ENCODE assay signal across 8 mouse cellular contexts in genomic region chr5:36695005-36695404, GRCm38 (mm10). TPM values are rescaled to one million over a fixed set of nuclear protein-coding genes. Genes with fewer than 3 reads are reported as not detected.
DNase-seq lines count a peak whose midpoint lies in the region; ATAC-seq and TF ChIP-seq lines count a peak whose summit lies in the region.

No protein-coding gene starts in this region.

- in situ Hi-C loops in CH12.LX (cut with MboI; ENCODE audit: low pct_ligation_motif_present, low pct_unique_long_range_greater_than_20kb, low sequenced_read_pairs) = no loop called here

- H3K36me3 ChIP-seq in heart, embryonic 14.5 days (ENCODE audit: control insufficient read depth, insufficient read depth, low read length) = no peaks in the 10 kb centered on the region
- peaks cover 0 to 19% of the 10 kb centered on the region in 2 experiments for H3K36me3 ChIP-seq in CH12.LX (replicated peaks in 1 of 2; ENCODE audit: control insufficient read depth in 1 of 2, insufficient read depth in 1 of 2, low read length in 1 of 2)
- H3K36me3 ChIP-seq in embryonic facial prominence, embryonic 15.5 days = 0 out of 2 replicates have a peak, but pooled peaks cover 8% of the 10 kb centered on the region

- H3K79me2 ChIP-seq in CH12.LX (replicated peaks; ENCODE audit: control insufficient read depth, extremely low read depth, insufficient read depth, poor library complexity, severe bottlenecking) = peaks cover 31% of the 10 kb centered on the region

- dilution Hi-C loops in CH12.LX (cut with MboI; ENCODE audit: extremely low pct_ligation_motif_present, extremely low pct_unique_long_range_greater_than_20kb, low sequenced_read_pairs) = no loop called here

- no peaks in the 10 kb centered on the region for H3K9me3 ChIP-seq in heart, embryonic 14.5 days (ENCODE audit: control insufficient read depth, low read length)
- no peaks in the 10 kb centered on the region for H3K9me3 ChIP-seq in CH12.LX (replicated peaks; ENCODE audit: low read length)
- H3K9me3 ChIP-seq in embryonic facial prominence, embryonic 15.5 days (replicated peaks) = no peaks in the 10 kb centered on the region

- TF ChIP-seq EP300 in CH12.LX (IDR thresholded peaks at IDR 0.05; ENCODE audit: low read length) = no peak

- peak overlapping the region; percentile 79 for H3K4me2 ChIP-seq in heart, embryonic 14.5 days (ENCODE audit: low read length)
- peak overlapping the region; percentile 64 for H3K4me2 ChIP-seq in CH12.LX (ENCODE audit: insufficient read depth, low read depth, poor library complexity, severe bottlenecking)
- H3K4me2 ChIP-seq in embryonic facial prominence, embryonic 15.5 days (replicated peaks) = peak overlapping the region; percentile 94

- peak overlapping the region; percentile 83 to 94 for H3K27ac ChIP-seq in heart, embryonic 14.5 days (replicated peaks in 1 of 2; ENCODE audit: control insufficient read depth in 1 of 2, insufficient read depth in 1 of 2, low read depth in 2 of 2, low read length in 2 of 2)
- H3K27ac ChIP-seq in CH12.LX (ENCODE audit: insufficient read depth, low read depth) = no peak overlapping the region
- H3K27ac ChIP-seq in embryonic facial prominence, embryonic 15.5 days (replicated peaks) = peak overlapping the region; percentile 87

- H3K4me3 ChIP-seq in heart, embryonic 14.5 days (ENCODE audit: control insufficient read depth in 1 of 2, insufficient read depth in 1 of 2, low read depth in 1 of 2, low read length in 2 of 2) = peak overlapping the region; percentile 74 to 93
- H3K4me3 ChIP-seq in CH12.LX (replicated peaks in 1 of 3; ENCODE audit: low read depth in 2 of 3, low read length in 2 of 3, poor library complexity in 1 of 3) = peak overlapping the region; percentile 79 to 94 (median 79)
- peak overlapping the region; percentile 81 for H3K4me3 ChIP-seq in embryonic facial prominence, embryonic 15.5 days (replicated peaks)

- H3K4me1 ChIP-seq in heart, embryonic 14.5 days (ENCODE audit: control insufficient read depth in 2 of 2, insufficient read depth in 2 of 2, low read length in 2 of 2) = peaks cover 21 to 32% of the 10 kb centered on the region in 2 experiments
- peaks cover 11 to 46% of the 10 kb centered on the region in 2 experiments for H3K4me1 ChIP-seq in CH12.LX (ENCODE audit: control insufficient read depth in 1 of 2, insufficient read depth in 2 of 2)
- H3K4me1 ChIP-seq in embryonic facial prominence, embryonic 15.5 days = peaks cover 28% of the 10 kb centered on the region

- no peak for DNase-seq in heart, adult 9 months (ENCODE audit: low spot score in 2 of 2)
- DNase-seq in CH12.LX (ENCODE audit: extremely low read depth) (no peak), liver (peak; percentile 40)
- DNase-seq in testis, postnatal 10 days (ENCODE audit: low spot score) = peak; percentile 41
- no peak for DNase-seq in left cerebral cortex, adult 8-10 months (ENCODE audit: low spot score in 2 of 2)
- DNase-seq in natural killer cell, adult 2 months (ENCODE audit: low spot score in 2 of 2) = no peak

- peak overlapping the region; percentile 81 for H3K9ac ChIP-seq in heart, embryonic 14.5 days (ENCODE audit: low read length)
- H3K9ac ChIP-seq in CH12.LX (ENCODE audit: insufficient read depth, low read depth) = peak overlapping the region; percentile 63
- H3K9ac ChIP-seq in embryonic facial prominence, embryonic 15.5 days = peak overlapping the region; percentile 82

- no peak for TF ChIP-seq CTCF in CH12.LX (conservative IDR thresholded peaks at IDR 0.05 in 1 of 2, IDR thresholded peaks at IDR 0.05 in 1 of 2; ENCODE audit: low read depth in 2 of 2, low read length in 2 of 2)

- 4% methylated on average over 14 of the region's 14 CpGs for WGBS in heart, embryonic 14.5 days
- 5% methylated on average over 14 of the region's 14 CpGs for WGBS in embryonic facial prominence, embryonic 15.5 days

- H3K27me3 ChIP-seq in heart, embryonic 14.5 days (ENCODE audit: control insufficient read depth, insufficient read depth, low read length) = no peaks in the 10 kb centered on the region
- no peaks in the 10 kb centered on the region for H3K27me3 ChIP-seq in CH12.LX (replicated peaks)
- H3K27me3 ChIP-seq in embryonic facial prominence, embryonic 15.5 days = no peaks in the 10 kb centered on the region

- TF ChIP-seq POLR2A in CH12.LX (IDR thresholded peaks at IDR 0.05; ENCODE audit: low read depth, low read length) = no peak

- TF ChIP-seq RAD21 in CH12.LX (IDR thresholded peaks at IDR 0.05; ENCODE audit: low read depth, low read length) = no peak

- no peak for ATAC-seq in heart, embryonic 14.5 days (ENCODE audit: insufficient number of reproducible peaks, insufficient read depth, low FRiP score, low read depth)
- ATAC-seq in embryonic facial prominence, embryonic 15.5 days (ENCODE audit: insufficient number of reproducible peaks, low FRiP score, low TSS enrichment, low read depth) = no peak

TF ChIP-seq in CH12.LX, 34 proteins besides CTCF, POLR2A, EP300 and RAD21:
- TF ChIP-seq JUND (conservative IDR thresholded peaks at IDR 0.05; ENCODE audit: low read depth, low read length) (no peak), RCOR1 (conservative IDR thresholded peaks at IDR 0.05; ENCODE audit: low read depth, low read length) (no peak), MAX (IDR thresholded peaks at IDR 0.05; ENCODE audit: low read length) (no peak), JUN (IDR thresholded peaks at IDR 0.05; ENCODE audit: insufficient read depth, low read depth, low read length) (no peak), ZMIZ1 (IDR thresholded peaks at IDR 0.05; ENCODE audit: low read depth, low read length) (no peak), NELFE (IDR thresholded peaks at IDR 0.05; ENCODE audit: low read depth, low read length) (no peak), NRF1 (IDR thresholded peaks at IDR 0.05; ENCODE audit: low read depth, low read length) (no peak), MXI1 (IDR thresholded peaks at IDR 0.05; ENCODE audit: low read depth, low read length) (no peak), MEF2A (IDR thresholded peaks at IDR 0.05; ENCODE audit: borderline replicate concordance, low read depth, low read length) (no peak), ELF1 (IDR thresholded peaks at IDR 0.05; ENCODE audit: low read depth, low read length) (no peak), IRF4 (IDR thresholded peaks at IDR 0.05; ENCODE audit: low read depth, low read length) (no peak)
TF ChIP-seq in CH12.LX: peak in this region for 0.

RNA-seq across cellular contexts. Expression of gene D5Ertd579e, which starts 0.8 kb away (rescaled TPM):
- polyA plus RNA-seq in heart, embryonic 14.5 days (2014; fragmentation: Nextera tagmentation; extraction: Ambion mirVana) = 33.2 and 38.2 TPM in 2 replicates
- total RNA-seq in CH12.LX (2012; rRNA removed) = 13.6 and 13.7 TPM in 2 replicates
- total RNA-seq in CH12.LX (2014; rRNA removed) = 21.6 and 22.9 TPM in 2 replicates
- polyA plus RNA-seq in CH12.LX (2012; ENCODE audit: insufficient read length, low read depth) = 23.7 and 29.4 TPM in 2 replicates
- polyA plus RNA-seq in embryonic facial prominence, embryonic 15.5 days (2015; fragmentation: Nextera tagmentation; extraction: Ambion mirVana) = 18.3 and 18.6 TPM in 2 replicates
- 100 to 1,000 TPM in 2 of 4 experiments, 10 to 100 TPM in 2; 91.1 to 114 (median 96.7) TPM for total RNA-seq in left cerebral cortex, adult 8-10 months (2022)

RNA-seq across cellular contexts. Expression of gene Bloc1s4, which starts 53.4 kb away (rescaled TPM):
- 19.9 and 22.7 TPM in 2 replicates for polyA plus RNA-seq in heart, embryonic 14.5 days (2014; fragmentation: Nextera tagmentation; extraction: Ambion mirVana)
- total RNA-seq in CH12.LX (2012; rRNA removed) (20.9 and 23.9 TPM in 2 replicates), CH12.LX (2014; rRNA removed) (23.3 and 24.6 TPM in 2 replicates)
- polyA plus RNA-seq in CH12.LX (2012; ENCODE audit: insufficient read length, low read depth) = 21.2 and 22.9 TPM in 2 replicates
- polyA plus RNA-seq in embryonic facial prominence, embryonic 15.5 days (2015; fragmentation: Nextera tagmentation; extraction: Ambion mirVana) = 31.2 and 34.1 TPM in 2 replicates
- 10 to 100 TPM; 13.5 to 17.0 (median 14.1) TPM for total RNA-seq in left cerebral cortex, adult 8-10 months (2022)

Comparison
In these comparisons a context has a peak if more than half of its experiments do, and no peak if none do; other contexts are left out.
1. DNase-seq: peak in liver (single experiment) and testis, postnatal 10 days (single experiment); none in heart, adult 9 months (0 of 2), CH12.LX (single experiment), left cerebral cortex, adult 8-10 months (0 of 2) and natural killer cell, adult 2 months (0 of 2).
2. Peak in every context shown above with its lines, with median percentiles within 50 percentile points of each other: H3K4me2 ChIP-seq, H3K4me3 ChIP-seq and H3K9ac ChIP-seq.